Mouse (Mus musculus) gastrocnemius, postnatal 36 days (tissue): ENCODE results near the gene BC024978. TPM values are rescaled to one million over a fixed set of nuclear protein-coding genes. Genes with fewer than 3 reads are reported as not detected.

ENCODE experiments used
- DNase-seq, 2 experiments: peaks; one replicate each; pipeline ENCODE4 v3.0.0; 2022
- intact Hi-C: fragments of 180-260 bp; cut with DNase I; formaldehyde crosslinking; loops from one replicate; pipeline ENCODE4 v1.15.1; 2025
- microRNA-seq, 2 experiments: library from miRNA; unstranded; fragments of <30 nt; microRNA quantifications; one replicate each; pipeline ENCODE4 v1.2.0; 2021
- total RNA-seq, 2 experiments: library from RNA; stranded (reverse); gene quantifications; 2 replicates each; pipeline ENCODE4 v1.2.3; 2021

Gene BC024978
- total RNA-seq, 2 experiments from 2014 or later: 11.6 to 18.1 TPM

GRCm38 (mm10) chr7:27251946-27252345 lies 56.4 kb downstream of the BC024978 start:
- intact Hi-C loops: no loop called here
- no peak for DNase-seq

- no peak for DNase-seq
- intact Hi-C loops: no loop called here
Observed at GRCm38 (mm10) chr7:27255721-27256120, 60.1 kb downstream of the BC024978 start.

GRCm38 (mm10) chr7:27257046-27257851 lies 61.7 kb downstream of the BC024978 start:
- DNase-seq: peak; percentile 31 to 35
- intact Hi-C loops: no loop called here

GRCm38 (mm10) chr7:27257852-27258204 lies 62.2 kb downstream of the BC024978 start:
- intact Hi-C loops: no loop called here
- DNase-seq: no peak

GRCm38 (mm10) chr7:27258205-27258899 lies 62.8 kb downstream of the BC024978 start, which contains the start of gene Numbl:
TSS of gene Numbl (plus strand) at chr7:27258433.
- intact Hi-C loops: no loop called here
- DNase-seq: peak; percentile 94 to 95

GRCm38 (mm10) chr7:27259271-27259721 lies 63.7 kb downstream of the BC024978 start:
- DNase-seq: no peak
- intact Hi-C loops: no loop called here

GRCm38 (mm10) chr7:27259771-27260170 lies 64.2 kb downstream of the BC024978 start:
- no peak for DNase-seq
- intact Hi-C loops: no loop called here

Small RNA genes within 50 kb of the gene (microRNA-seq; reads per million reads assigned to microRNA genes)
- gene Mir1191 (0 reads per million in 2 experiments), gene Mir3101 (0 reads per million in 2 experiments)

Other genes starting within 250 kb of the BC024978 start
- gene Cyp2a12, start 166.7 kb upstream of the BC024978 start, total RNA-seq: not detected
- under 1 TPM; 0.67 to 0.89 TPM for gene Cyp2f2, start 75.9 kb upstream of the BC024978 start, total RNA-seq
- not detected for gene Cyp2t4, start 42.1 kb upstream of the BC024978 start, total RNA-seq
- 100 to 1,000 TPM in 1 of 2 experiments, 10 to 100 TPM in 1; 99.1 to 112 TPM for gene Egln2, start 29.0 kb upstream of the BC024978 start, total RNA-seq
- gene Rab4b, start 16.9 kb upstream of the BC024978 start, total RNA-seq: 1 to 10 TPM; 8.5 to 9.3 TPM
- not detected for gene Gm21983, start 14.7 kb upstream of the BC024978 start, total RNA-seq
- gene Mia, start 14.6 kb upstream of the BC024978 start, total RNA-seq: under 1 TPM; 0.57 to 0.69 TPM
- 10 to 100 TPM; 29.9 to 32.9 TPM for gene Snrpa, start 490 bp downstream of the BC024978 start, total RNA-seq
- gene Itpkc, start 32.9 kb downstream of the BC024978 start, total RNA-seq: 1 to 10 TPM; 3.3 to 3.6 TPM
- 1 to 10 TPM; 2.5 to 3.1 TPM for gene Coq8b, start 37.2 kb downstream of the BC024978 start, total RNA-seq
- 1 to 10 TPM; 4.4 TPM for gene Numbl, start 62.7 kb downstream of the BC024978 start, total RNA-seq
- 10 to 100 TPM; 62.1 to 65.3 TPM for gene Ltbp4, start 141.9 kb downstream of the BC024978 start, total RNA-seq
- gene Shkbp1, start 160.2 kb downstream of the BC024978 start, total RNA-seq: 1 to 10 TPM; 1.7 to 2.1 TPM
- not detected for gene Gm20479, start 161.6 kb downstream of the BC024978 start, total RNA-seq